Mouse (Mus musculus) midbrain, embryonic 13.5 days (tissue): ENCODE measurements around the gene Gphn. TPM values are rescaled to one million over a fixed set of nuclear protein-coding genes. Genes with fewer than 3 reads are reported as not detected.

Source experiments
- ATAC-seq: fragments of 200-750 bp; cut with Nextera tagmentation; 2 replicates; pipeline ENCODE4 v1.8.0; 2017; ENCODE audit warnings: mild to moderate bottlenecking, moderate TSS enrichment, moderate library complexity
- H3K27ac ChIP-seq: fragments of 300-500 bp; sonication (generic); 2 replicates; pipeline ENCODE4 v1.5.1; 2015; ENCODE audit warnings: inconsistent platforms, mild to moderate bottlenecking, moderate library complexity
- H3K27me3 ChIP-seq: fragments of 300-500 bp; sonication (generic); 2 replicates; pipeline ENCODE4 v1.6.1; 2015; ENCODE audit warnings: mild to moderate bottlenecking, inconsistent platforms
- H3K36me3 ChIP-seq: fragments of 300-500 bp; sonication (generic); 2 replicates; pipeline ENCODE4 v1.6.1; 2015; ENCODE audit warnings: mild to moderate bottlenecking, inconsistent platforms
- H3K4me1 ChIP-seq: fragments of 300-500 bp; sonication (generic); replicated peaks from 2 replicates; pipeline ENCODE4 v1.6.1; 2015; ENCODE audit warnings: inconsistent platforms
- H3K4me2 ChIP-seq: fragments of 300-500 bp; sonication (generic); replicated peaks from 2 replicates; pipeline ENCODE4 v1.6.1; 2015; ENCODE audit warnings: moderate library complexity, mild to moderate bottlenecking, inconsistent platforms
- H3K4me3 ChIP-seq: fragments of 300-500 bp; sonication (generic); replicated peaks from 2 replicates; pipeline ENCODE4 v1.5.1; 2015; ENCODE audit warnings: mild to moderate bottlenecking, inconsistent platforms
- H3K9ac ChIP-seq: fragments of 300-500 bp; sonication (generic); replicated peaks from 2 replicates; pipeline ENCODE4 v1.6.1; 2015; ENCODE audit warnings: mild to moderate bottlenecking, inconsistent platforms
- H3K9me3 ChIP-seq: fragments of 300-500 bp; sonication (generic); 2 replicates; pipeline ENCODE4 v1.6.1; 2016; ENCODE audit warnings: mild to moderate bottlenecking, inconsistent platforms
- WGBS: fragments of 180-500 bp; shearing (Covaris S2); methylation state at CpG from one replicate; pipeline ENCODE4 v1.1.7; 2015; 5-methylcytosine and 5-hydroxymethylcytosine counted together
- polyA plus RNA-seq: library from polyadenylated mRNA; unstranded; fragments of >200 nt; fragmentation: Nextera tagmentation; extraction: Ambion mirVana; gene quantifications from 2 replicates; pipeline ENCODE4 v1.2.1, GENCODE M21; 2015

Gene Gphn
- polyA plus RNA-seq, 1 experiment from 2014 or later = 38.2 TPM

- H3K36me3 ChIP-seq = no peaks in the 10 kb centered on the region
- ATAC-seq = peak; percentile 44
- H3K9me3 ChIP-seq = no peaks in the 10 kb centered on the region
- H3K9ac ChIP-seq = peak overlapping the region; percentile 94
- peak overlapping the region; percentile 98 for H3K27ac ChIP-seq
- peak overlapping the region; percentile 97 for H3K4me3 ChIP-seq
- H3K4me1 ChIP-seq = peaks cover 15% of the 10 kb centered on the region
- H3K27me3 ChIP-seq = no peaks in the 10 kb centered on the region
- under 1% methylated on average over 49 of the region's 57 CpGs for WGBS
- peak overlapping the region; percentile 69 for H3K4me2 ChIP-seq
These were observed 1.1 kb downstream of the Gphn start for GRCm38 (mm10) chr12:78227021-78227932.

GRCm38 (mm10) chr12:78228139-78228538 lies 2.0 kb downstream of the Gphn start:
- no peak overlapping the region for H3K27ac ChIP-seq
- peak overlapping the region; percentile 97 for H3K4me3 ChIP-seq
- H3K27me3 ChIP-seq = no peaks in the 10 kb centered on the region
- no peaks in the 10 kb centered on the region for H3K9me3 ChIP-seq
- peak overlapping the region; percentile 69 for H3K4me2 ChIP-seq
- WGBS = 42% methylated on average over 4 of the region's 4 CpGs
- no peak for ATAC-seq
- peaks cover 15% of the 10 kb centered on the region for H3K4me1 ChIP-seq
- H3K9ac ChIP-seq = peak overlapping the region; percentile 94
- no peaks in the 10 kb centered on the region for H3K36me3 ChIP-seq

- H3K4me3 ChIP-seq = no peak overlapping the region
- no peaks in the 10 kb centered on the region for H3K9me3 ChIP-seq
- no peaks in the 10 kb centered on the region for H3K36me3 ChIP-seq
- ATAC-seq = no peak
- H3K4me1 ChIP-seq = peaks cover 12% of the 10 kb centered on the region
- no peak overlapping the region for H3K4me2 ChIP-seq
- no peaks in the 10 kb centered on the region for H3K27me3 ChIP-seq
- no peak overlapping the region for H3K9ac ChIP-seq
- H3K27ac ChIP-seq = no peak overlapping the region
These were observed 6.4 kb downstream of the Gphn start for GRCm38 (mm10) chr12:78232560-78232959.

GRCm38 (mm10) chr12:78248366-78248765 lies 22.2 kb downstream of the Gphn start:
- Histone ChIP-seq H3K36me3 (no peaks in the 10 kb centered on the region), H3K4me1 (no peaks in the 10 kb centered on the region), H3K9ac (no peak overlapping the region), H3K9me3 (no peaks in the 10 kb centered on the region), H3K4me3 (no peak overlapping the region), H3K27me3 (no peaks in the 10 kb centered on the region), H3K27ac (no peak overlapping the region), H3K4me2 (no peak overlapping the region)
- ATAC-seq = no peak
- 77% methylated on average over 1 of the region's 1 CpGs for WGBS

GRCm38 (mm10) chr12:78249151-78249550 lies 23.0 kb downstream of the Gphn start:
- no peak for ATAC-seq
- H3K4me2 ChIP-seq = no peak overlapping the region
- H3K4me3 ChIP-seq = no peak overlapping the region
- no peaks in the 10 kb centered on the region for H3K36me3 ChIP-seq
- H3K9me3 ChIP-seq = no peaks in the 10 kb centered on the region
- no peaks in the 10 kb centered on the region for H3K4me1 ChIP-seq
- no peaks in the 10 kb centered on the region for H3K27me3 ChIP-seq
- H3K9ac ChIP-seq = no peak overlapping the region
- H3K27ac ChIP-seq = no peak overlapping the region

- H3K4me2 ChIP-seq = no peak overlapping the region
- ATAC-seq = no peak
- H3K9ac ChIP-seq = no peak overlapping the region
- 0 out of 2 replicates have a peak, but pooled peaks cover 6% of the 10 kb centered on the region for H3K9me3 ChIP-seq
- H3K36me3 ChIP-seq = no peaks in the 10 kb centered on the region
- 78% methylated on average over 2 of the region's 2 CpGs for WGBS
- H3K4me3 ChIP-seq = no peak overlapping the region
- H3K27me3 ChIP-seq = no peaks in the 10 kb centered on the region
- H3K27ac ChIP-seq = no peak overlapping the region
- no peaks in the 10 kb centered on the region for H3K4me1 ChIP-seq
These were observed 51.2 kb downstream of the Gphn start for GRCm38 (mm10) chr12:78277386-78277785.

GRCm38 (mm10) chr12:78290384-78290783 lies 64.2 kb downstream of the Gphn start:
- WGBS = 83% methylated on average over 1 of the region's 1 CpGs
- H3K9ac ChIP-seq = no peak overlapping the region

GRCm38 (mm10) chr12:78298824-78299398 lies 72.7 kb downstream of the Gphn start:
- Histone ChIP-seq H3K36me3 (peaks cover 3% of the 10 kb centered on the region; the same call in 1 of the 2 replicates), H3K9ac (no peak overlapping the region), H3K27me3 (no peaks in the 10 kb centered on the region), H3K9me3 (no peaks in the 10 kb centered on the region), H3K27ac (no peak overlapping the region), H3K4me2 (no peak overlapping the region), H3K4me3 (no peak overlapping the region), H3K4me1 (no peaks in the 10 kb centered on the region)
- 85% methylated on average over 1 of the region's 1 CpGs for WGBS
- ATAC-seq = no peak

More at GRCm38 (mm10) chr12:78290384-78290783, 64.2 kb downstream of the Gphn start:
- Histone ChIP-seq H3K27ac (no peak overlapping the region), H3K4me2 (no peak overlapping the region), H3K27me3 (no peaks in the 10 kb centered on the region), H3K4me1 (no peaks in the 10 kb centered on the region), H3K36me3 (no peaks in the 10 kb centered on the region), H3K9me3 (no peaks in the 10 kb centered on the region), H3K4me3 (no peak overlapping the region)
- no peak for ATAC-seq

GRCm38 (mm10) chr12:78315106-78315505 lies 88.9 kb downstream of the Gphn start:
- no peak overlapping the region for H3K4me3 ChIP-seq
- H3K4me1 ChIP-seq = no peaks in the 10 kb centered on the region
- H3K9ac ChIP-seq = no peak overlapping the region
- H3K27me3 ChIP-seq = no peaks in the 10 kb centered on the region
- H3K4me2 ChIP-seq = no peak overlapping the region
- no peaks in the 10 kb centered on the region for H3K9me3 ChIP-seq
- ATAC-seq = no peak
- H3K27ac ChIP-seq = no peak overlapping the region
- H3K36me3 ChIP-seq = 0 out of 2 replicates have a peak, but pooled peaks cover 5% of the 10 kb centered on the region

GRCm38 (mm10) chr12:78327946-78328345 lies 101.8 kb downstream of the Gphn start:
- WGBS = 96% methylated on average over 4 of the region's 4 CpGs
- Histone ChIP-seq H3K9me3 (no peaks in the 10 kb centered on the region), H3K36me3 (no peaks in the 10 kb centered on the region), H3K27ac (no peak overlapping the region), H3K4me1 (no peaks in the 10 kb centered on the region), H3K4me3 (no peak overlapping the region), H3K4me2 (no peak overlapping the region), H3K27me3 (no peaks in the 10 kb centered on the region), H3K9ac (no peak overlapping the region)
- ATAC-seq = no peak

GRCm38 (mm10) chr12:78332107-78332506 lies 105.9 kb downstream of the Gphn start:
- H3K36me3 ChIP-seq = no peaks in the 10 kb centered on the region
- H3K4me1 ChIP-seq = no peaks in the 10 kb centered on the region
- H3K9ac ChIP-seq = no peak overlapping the region
- 63% methylated on average over 3 of the region's 3 CpGs for WGBS
- H3K27ac ChIP-seq = no peak overlapping the region
- H3K4me3 ChIP-seq = no peak overlapping the region
- ATAC-seq = no peak
- no peaks in the 10 kb centered on the region for H3K9me3 ChIP-seq
- H3K4me2 ChIP-seq = no peak overlapping the region
- H3K27me3 ChIP-seq = no peaks in the 10 kb centered on the region

GRCm38 (mm10) chr12:78356472-78356871 lies 130.3 kb downstream of the Gphn start:
- H3K4me1 ChIP-seq = no peaks in the 10 kb centered on the region
- no peak overlapping the region for H3K4me2 ChIP-seq
- no peak for ATAC-seq
- no peak overlapping the region for H3K4me3 ChIP-seq
- no peak overlapping the region for H3K9ac ChIP-seq
- no peaks in the 10 kb centered on the region for H3K27me3 ChIP-seq
- no peaks in the 10 kb centered on the region for H3K36me3 ChIP-seq
- no peak overlapping the region for H3K27ac ChIP-seq
- H3K9me3 ChIP-seq = no peaks in the 10 kb centered on the region
- WGBS = 87% methylated on average over 2 of the region's 2 CpGs
